Mouse (Mus musculus) MEL (cell line): ENCODE measurements at regions not wholly inside any gene's neighbourhood (a gene's known extent, or its start where the extent isn't known, plus 50 kb on each side); places are given as distances from the start of the nearest gene placed in this dataset.

Experiments
- DNase-seq: peaks from one replicate; pipeline ENCODE4 v3.0.0; 2011; ENCODE audit warnings: low read depth, low spot score
- H3K27ac ChIP-seq: 2 replicates; pipeline ENCODE4 v1.5.1; 2012; ENCODE audit warnings: low read depth, mild to moderate bottlenecking, control low read depth, low read length, moderate library complexity; ENCODE audit not compliant: control insufficient read depth
- H3K27me3 ChIP-seq, 2 experiments: fragments of 150-350 bp in 1 of 2; sonication (generic) in 1 of 2; 2 replicates each; pipeline ENCODE4 v1.6.1; 2012; ENCODE audit warnings: low read length in 2 of 2, mild to moderate bottlenecking in 2 of 2, improper control_type of control experiment in 1 of 2, moderate library complexity in 1 of 2; ENCODE audit not compliant: insufficient read depth in 2 of 2, control insufficient read depth in 1 of 2
- H3K36me3 ChIP-seq, 2 experiments: 2 replicates each; pipeline ENCODE4 v1.6.1; 2012 to 2014; ENCODE audit warnings: low read length in 2 of 2, improper control_type of control experiment in 1 of 2, inconsistent platforms in 1 of 2, mild to moderate bottlenecking in 1 of 2; ENCODE audit not compliant: insufficient read depth in 2 of 2, control insufficient read depth in 1 of 2
- H3K4me1 ChIP-seq, 2 experiments: fragments of 150-350 bp in 1 of 2; sonication (generic) in 1 of 2; 2 replicates each; pipeline ENCODE4 v1.6.1; 2012; ENCODE audit warnings: low read length in 2 of 2, improper control_type of control experiment in 1 of 2, mild to moderate bottlenecking in 1 of 2; ENCODE audit not compliant: insufficient read depth in 2 of 2, control insufficient read depth in 1 of 2
- H3K4me3 ChIP-seq, 2 experiments: fragments of 150-350 bp in 1 of 2; sonication (generic) in 1 of 2; 2 replicates each; pipeline ENCODE4 v1.5.1; 2012; ENCODE audit warnings: low read depth in 2 of 2, low read length in 2 of 2, mild to moderate bottlenecking in 2 of 2, moderate library complexity in 2 of 2, control low read depth in 1 of 2, improper control_type of control experiment in 1 of 2; ENCODE audit not compliant: control insufficient read depth in 1 of 2, insufficient read depth in 1 of 2
- H3K79me2 ChIP-seq: 2 replicates; pipeline ENCODE4 v1.6.1; 2012; ENCODE audit warnings: mild to moderate bottlenecking, low read length, moderate library complexity; ENCODE audit not compliant: control insufficient read depth, poor library complexity, insufficient read depth
- H3K9ac ChIP-seq: 2 replicates; pipeline ENCODE4 v1.6.1; 2012; ENCODE audit warnings: low read depth, mild to moderate bottlenecking, control low read depth, low read length, moderate library complexity; ENCODE audit not compliant: control insufficient read depth, poor library complexity, severe bottlenecking
- H3K9me3 ChIP-seq: fragments of 150-350 bp; sonication (generic); replicated peaks from 2 replicates; pipeline ENCODE4 v1.6.1; 2012; ENCODE audit warnings: mild to moderate bottlenecking, low read length, improper control_type of control experiment, moderate library complexity; ENCODE audit not compliant: insufficient read depth
- CHD2 ChIP-seq: IDR thresholded peaks from 2 replicates; pipeline ENCODE4 v1.6.1; 2011; ENCODE audit warnings: low read length, improper control_type of control experiment
- ELF1 ChIP-seq: IDR thresholded peaks from 2 replicates; pipeline ENCODE4 v1.6.1; 2014; ENCODE audit warnings: low read depth, mild to moderate bottlenecking, inconsistent platforms, low read length, improper control_type of control experiment, moderate library complexity
- MAX ChIP-seq: IDR thresholded peaks from 2 replicates; pipeline ENCODE4 v1.6.1; 2011; ENCODE audit warnings: low read length, improper control_type of control experiment
- MEF2A ChIP-seq: IDR thresholded peaks from 2 replicates; pipeline ENCODE4 v1.6.1; 2014; ENCODE audit warnings: low read depth, mild to moderate bottlenecking, inconsistent platforms, low read length, improper control_type of control experiment; ENCODE audit not compliant: poor library complexity, insufficient replicate concordance, severe bottlenecking; ENCODE audit errors: extremely low read depth
- MXI1 ChIP-seq: IDR thresholded peaks from 2 replicates; pipeline ENCODE4 v1.6.1; 2011; ENCODE audit warnings: mild to moderate bottlenecking, low read depth, low read length, improper control_type of control experiment
- NELFE ChIP-seq: IDR thresholded peaks from 2 replicates; pipeline ENCODE4 v1.6.1; 2011; ENCODE audit warnings: low read depth, low read length, improper control_type of control experiment
- NRF1 ChIP-seq: IDR thresholded peaks from 2 replicates; pipeline ENCODE4 v1.6.1; 2014; ENCODE audit warnings: low read depth, mild to moderate bottlenecking, inconsistent platforms, low read length, improper control_type of control experiment, moderate library complexity; ENCODE audit not compliant: poor library complexity, insufficient read depth, severe bottlenecking
- POLR2AphosphoS2 ChIP-seq: IDR thresholded peaks from 2 replicates; pipeline ENCODE4 v1.6.1; 2011; ENCODE audit warnings: low read length, improper control_type of control experiment
- RCOR1 ChIP-seq: IDR thresholded peaks from 2 replicates; pipeline ENCODE4 v1.6.1; 2012; ENCODE audit warnings: low read depth, mild to moderate bottlenecking, inconsistent platforms, low read length, improper control_type of control experiment
- SIN3A ChIP-seq: IDR thresholded peaks from 2 replicates; pipeline ENCODE4 v1.6.1; 2012; ENCODE audit warnings: low read length, improper control_type of control experiment, inconsistent platforms
- SMC3 ChIP-seq: IDR thresholded peaks from 2 replicates; pipeline ENCODE4 v1.6.1; 2011; ENCODE audit warnings: low read depth, low read length, improper control_type of control experiment
- TAL1 ChIP-seq: IDR thresholded peaks from 2 replicates; pipeline ENCODE4 v1.6.1; 2012; ENCODE audit warnings: mild to moderate bottlenecking, inconsistent platforms, low read length, moderate library complexity, mixed read lengths
- USF1 ChIP-seq: IDR thresholded peaks from 2 replicates; pipeline ENCODE4 v1.6.1; 2014; ENCODE audit warnings: low read depth, mild to moderate bottlenecking, inconsistent platforms, low read length, improper control_type of control experiment, moderate library complexity
- ZKSCAN1 ChIP-seq: IDR thresholded peaks from 2 replicates; pipeline ENCODE4 v1.6.1; 2012; ENCODE audit warnings: low read depth, mild to moderate bottlenecking, inconsistent platforms, low read length, improper control_type of control experiment, moderate library complexity
- ZMIZ1 ChIP-seq: IDR thresholded peaks from 2 replicates; pipeline ENCODE4 v1.6.1; 2012; ENCODE audit warnings: low read depth, mild to moderate bottlenecking, inconsistent platforms, low read length, improper control_type of control experiment, moderate library complexity
- ZNF384 ChIP-seq: IDR thresholded peaks from 2 replicates; pipeline ENCODE4 v1.6.1; 2012; ENCODE audit warnings: low read depth, mild to moderate bottlenecking, inconsistent platforms, low read length, improper control_type of control experiment

DNA sequence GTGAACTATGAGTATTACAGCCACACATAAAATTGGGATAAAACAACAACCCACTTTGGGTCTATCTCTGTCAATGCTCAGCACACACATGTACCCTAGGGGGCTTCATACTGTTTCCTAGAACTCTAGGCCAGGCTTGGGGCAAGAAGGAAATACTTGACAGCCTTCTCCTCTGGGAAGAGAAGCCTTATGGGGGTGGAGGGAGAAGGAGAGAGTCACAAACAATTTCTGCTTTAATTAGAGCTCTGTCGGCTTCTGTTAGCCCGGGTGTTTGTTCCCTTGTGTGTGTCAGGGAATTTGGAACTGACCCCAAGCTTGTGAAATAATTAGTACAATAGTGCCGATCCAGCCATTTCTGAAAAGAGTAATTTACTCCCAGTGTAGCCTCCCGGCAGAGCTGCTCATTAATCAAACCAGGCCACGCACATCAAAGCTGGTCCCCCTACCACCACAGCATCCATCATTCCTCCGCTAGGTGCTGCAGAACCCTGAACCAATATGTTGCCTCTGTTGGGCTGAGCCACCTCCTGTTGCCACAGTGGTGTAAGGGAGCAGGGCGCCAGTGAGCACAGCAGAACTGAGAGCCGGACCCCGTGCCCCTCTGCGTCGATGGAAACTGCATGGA is 307.3 kb downstream of the Tmem114 start:
- DNase-seq, result no peak
- TF ChIP-seq SMC3, result no peak
- TF ChIP-seq MEF2A, result no peak
- TF ChIP-seq RCOR1, result no peak
- no peak for TF ChIP-seq CHD2
- TF ChIP-seq MXI1, result no peak
- no peak for TF ChIP-seq ZNF384
- TF ChIP-seq USF1, result no peak
- TF ChIP-seq, all 39 proteins: peak for 0
- no peak overlapping the region for H3K4me3 ChIP-seq
- H3K27ac ChIP-seq, result no peak overlapping the region
- H3K4me1 ChIP-seq, result no peaks in the 10 kb centered on the region
- no peaks in the 10 kb centered on the region for H3K27me3 ChIP-seq
- no peak overlapping the region for H3K9ac ChIP-seq
- H3K79me2 ChIP-seq, result no peaks in the 10 kb centered on the region
- no peaks in the 10 kb centered on the region for H3K9me3 ChIP-seq
- no peaks in the 10 kb centered on the region for H3K36me3 ChIP-seq

DNA sequence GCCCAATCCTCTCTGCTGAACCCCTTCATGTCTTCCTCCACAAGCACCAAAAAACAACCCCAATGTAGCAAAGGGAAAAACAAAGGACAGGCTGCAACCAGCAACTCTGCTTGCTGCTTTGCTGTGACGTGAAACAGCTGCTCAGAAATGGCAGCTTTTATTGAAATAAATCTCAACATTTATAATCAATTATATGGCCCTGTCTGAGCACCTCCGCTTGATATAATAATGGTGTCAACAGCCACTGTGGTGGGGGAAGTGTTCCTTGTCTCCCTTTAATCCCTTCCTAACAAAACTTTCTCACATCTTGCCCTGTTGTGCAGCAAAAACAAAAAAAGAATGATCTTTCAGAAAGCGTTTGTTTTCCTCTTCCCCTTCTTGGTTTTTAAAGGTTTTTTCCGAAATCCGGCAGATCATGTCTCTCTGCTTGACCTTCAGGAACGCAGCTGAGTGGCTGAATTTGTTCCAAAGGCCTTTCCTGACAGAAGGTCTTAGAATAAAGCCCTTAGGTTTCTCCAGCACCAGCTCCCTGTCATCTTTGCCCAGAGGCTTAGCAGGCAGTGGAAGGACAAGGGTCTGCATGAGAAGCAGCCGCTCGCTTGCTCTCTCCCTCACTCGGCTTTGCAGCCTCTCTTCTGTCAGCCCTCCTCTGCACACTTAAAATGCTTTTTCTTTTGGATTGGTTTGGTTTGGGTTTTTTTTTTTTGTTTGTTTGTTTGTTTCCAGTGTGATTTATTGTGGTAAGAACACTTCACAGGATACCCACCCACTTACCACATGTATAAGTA is 313.4 kb downstream of the Tmem114 start:
- DNase-seq, result no peak
- H3K79me2 ChIP-seq, result no peaks in the 10 kb centered on the region
- TF ChIP-seq ELF1, result no peak
- TF ChIP-seq POLR2AphosphoS2, result no peak
- no peak for TF ChIP-seq SIN3A
- no peak for TF ChIP-seq NRF1
- no peak for TF ChIP-seq SMC3
- no peak for TF ChIP-seq TAL1
- no peak for TF ChIP-seq ZKSCAN1
- no peak for TF ChIP-seq MAX
- TF ChIP-seq ZMIZ1, result no peak
- no peak for TF ChIP-seq NELFE
- H3K27me3 ChIP-seq, result no peaks in the 10 kb centered on the region
- no peak overlapping the region for H3K9ac ChIP-seq
- H3K36me3 ChIP-seq, result no peaks in the 10 kb centered on the region
- H3K27ac ChIP-seq, result no peak overlapping the region
- no peaks in the 10 kb centered on the region for H3K4me1 ChIP-seq
- no peaks in the 10 kb centered on the region for H3K9me3 ChIP-seq
- no peak overlapping the region for H3K4me3 ChIP-seq
